Mouse (Mus musculus) liver, adult 2 months (tissue): ENCODE data around the gene Pfdn6. TPM values are rescaled to one million over a fixed set of nuclear protein-coding genes. Genes with fewer than 3 reads are reported as not detected.

Experiments used
- DNase-seq: peaks from one replicate; pipeline ENCODE4 v3.0.0-alpha.2; 2011; ENCODE audit warnings: low read depth, low spot score; ENCODE audit errors: extremely low read depth
- H3K27ac ChIP-seq: fragments of 200-500 bp; replicated peaks from 2 replicates; pipeline ENCODE4 v1.5.1; 2012; ENCODE audit warnings: low read depth, mild to moderate bottlenecking, control low read depth, inconsistent platforms, low read length; ENCODE audit not compliant: insufficient read depth
- H3K27me3 ChIP-seq: fragments of 200-500 bp; 2 replicates; pipeline ENCODE4 v1.6.1; 2012; ENCODE audit warnings: mild to moderate bottlenecking, moderate library complexity, low read length, inconsistent platforms; ENCODE audit not compliant: control insufficient read depth, insufficient read depth
- H3K36me3 ChIP-seq: fragments of 200-500 bp; 2 replicates; pipeline ENCODE4 v1.6.1; 2012; ENCODE audit warnings: low read length, inconsistent platforms; ENCODE audit not compliant: control insufficient read depth, insufficient read depth
- H3K4me1 ChIP-seq: fragments of 200-500 bp; 2 replicates; pipeline ENCODE4 v1.6.1; 2011; ENCODE audit warnings: low read length; ENCODE audit not compliant: control insufficient read depth, insufficient read depth
- H3K4me3 ChIP-seq: fragments of 200-500 bp; 2 replicates; pipeline ENCODE4 v1.5.1; 2011; ENCODE audit warnings: low read depth, mild to moderate bottlenecking, control low read depth, low read length, moderate library complexity; ENCODE audit not compliant: insufficient read depth
- H3K79me2 ChIP-seq: fragments of 200-500 bp; 2 replicates; pipeline ENCODE4 v1.6.1; 2012; ENCODE audit warnings: inconsistent platforms, mild to moderate bottlenecking, low read length, moderate library complexity; ENCODE audit not compliant: control insufficient read depth, insufficient read depth
- H3K9ac ChIP-seq: fragments of 200-500 bp; 2 replicates; pipeline ENCODE4 v1.6.1; 2012; ENCODE audit warnings: low read depth, mild to moderate bottlenecking, control low read depth, inconsistent platforms, low read length
- CTCF ChIP-seq: fragments of 200-500 bp; IDR thresholded peaks from 2 replicates; pipeline ENCODE4 v1.5.1; 2011; ENCODE audit warnings: low read depth, low read length, control low read depth
- POLR2A ChIP-seq: fragments of 200-500 bp; IDR thresholded peaks from 2 replicates; pipeline ENCODE4 v1.6.1; 2011; ENCODE audit warnings: low read length, control low read depth; ENCODE audit not compliant: insufficient read depth; ENCODE audit errors: extremely low read depth
- WGBS: fragments of 180-500 bp; shearing (Covaris S2); methylation state at CpG from one replicate; pipeline ENCODE4 v1.1.7; 2018; 5-methylcytosine and 5-hydroxymethylcytosine counted together
- polyA plus RNA-seq: library from polyadenylated mRNA; depleted of rRNA; stranded (reverse); fragments of >200 nt; gene quantifications from 2 replicates; pipeline ENCODE4 v1.2.3, GENCODE M21; 2012
- total RNA-seq: library from RNA; depleted of rRNA; stranded (reverse); fragments of >200 nt; gene quantifications from 2 replicates; pipeline ENCODE4 v1.2.3, GENCODE M21; 2014

The Pfdn6 gene
- total and polyA plus RNA-seq, 2 experiments: 15.5 to 40.8 TPM

GRCm38 (mm10) chr17:33920282-33921097 is 19.7 kb downstream of the Pfdn6 start:
- Histone ChIP-seq H3K9ac (peak overlapping the region; percentile 85), H3K36me3 (no peaks in the 10 kb centered on the region), H3K27me3 (no peaks in the 10 kb centered on the region), H3K27ac (peak overlapping the region; percentile 83), H3K79me2 (peaks cover 4% of the 10 kb centered on the region; the same call in 1 of the 2 replicates), H3K4me3 (peak overlapping the region; percentile 84), H3K4me1 (peaks cover 11% of the 10 kb centered on the region)
- 1% methylated on average over 36 of the region's 36 CpGs for WGBS
- peak; percentile 65 for DNase-seq
- TF ChIP-seq POLR2A (no peak), CTCF (peak; percentile 95)

- DNase-seq: peak; percentile 95
- H3K36me3 ChIP-seq: no peaks in the 10 kb centered on the region
- H3K27me3 ChIP-seq: no peaks in the 10 kb centered on the region
- under 1% methylated on average over 52 of the region's 52 CpGs for WGBS
- peak overlapping the region; percentile 83 for H3K27ac ChIP-seq
- TF ChIP-seq POLR2A: no peak
- peak; percentile 30 for TF ChIP-seq CTCF
- H3K4me1 ChIP-seq: peaks cover 11% of the 10 kb centered on the region
- H3K79me2 ChIP-seq: no peaks in the 10 kb centered on the region; the same call in 1 of the 2 replicates
- H3K4me3 ChIP-seq: peak overlapping the region; percentile 84
- H3K9ac ChIP-seq: peak overlapping the region; percentile 85
Measured at GRCm38 (mm10) chr17:33919351-33920281, 20.5 kb downstream of the Pfdn6 start.

GRCm38 (mm10) chr17:33918293-33919203 is 21.6 kb downstream of the Pfdn6 start:
- 0 out of 2 replicates have a peak overlapping the region, but pooled peaks have one; percentile 84 for H3K4me3 ChIP-seq
- TF ChIP-seq CTCF (no peak), POLR2A (no peak)
- H3K79me2 ChIP-seq: no peaks in the 10 kb centered on the region; the same call in 1 of the 2 replicates
- 60% methylated on average over 37 of the region's 37 CpGs for WGBS
- DNase-seq: no peak
- H3K36me3 ChIP-seq: peaks cover 6% of the 10 kb centered on the region; the same call in 1 of the 2 replicates
- H3K4me1 ChIP-seq: peaks cover 11% of the 10 kb centered on the region
- H3K27ac ChIP-seq: peak overlapping the region; percentile 37
- no peaks in the 10 kb centered on the region for H3K27me3 ChIP-seq
- 0 out of 2 replicates have a peak overlapping the region, but pooled peaks have one; percentile 7 for H3K9ac ChIP-seq

GRCm38 (mm10) chr17:33917656-33918292 is 22.4 kb downstream of the Pfdn6 start:
- Histone ChIP-seq H3K4me1 (peaks cover 11% of the 10 kb centered on the region), H3K36me3 (peaks cover 9% of the 10 kb centered on the region; the same call in 1 of the 2 replicates), H3K79me2 (peaks cover 2% of the 10 kb centered on the region; the same call in 1 of the 2 replicates), H3K9ac (no peak overlapping the region), H3K27me3 (no peaks in the 10 kb centered on the region), H3K27ac (no peak overlapping the region), H3K4me3 (no peak overlapping the region)
- WGBS: 83% methylated on average over 18 of the region's 18 CpGs
- no peak for DNase-seq
- TF ChIP-seq CTCF (no peak), POLR2A (no peak)
